Mouse (Mus musculus): ENCODE measurements at regions not wholly inside any gene's neighbourhood (a gene's known extent, or its start where the extent isn't known, plus 50 kb on each side); places are given as distances from the start of the nearest gene placed in this dataset.
A peak's percentile ranks its signal among the peaks of the same experiment; 100 is the strongest.

DNA sequence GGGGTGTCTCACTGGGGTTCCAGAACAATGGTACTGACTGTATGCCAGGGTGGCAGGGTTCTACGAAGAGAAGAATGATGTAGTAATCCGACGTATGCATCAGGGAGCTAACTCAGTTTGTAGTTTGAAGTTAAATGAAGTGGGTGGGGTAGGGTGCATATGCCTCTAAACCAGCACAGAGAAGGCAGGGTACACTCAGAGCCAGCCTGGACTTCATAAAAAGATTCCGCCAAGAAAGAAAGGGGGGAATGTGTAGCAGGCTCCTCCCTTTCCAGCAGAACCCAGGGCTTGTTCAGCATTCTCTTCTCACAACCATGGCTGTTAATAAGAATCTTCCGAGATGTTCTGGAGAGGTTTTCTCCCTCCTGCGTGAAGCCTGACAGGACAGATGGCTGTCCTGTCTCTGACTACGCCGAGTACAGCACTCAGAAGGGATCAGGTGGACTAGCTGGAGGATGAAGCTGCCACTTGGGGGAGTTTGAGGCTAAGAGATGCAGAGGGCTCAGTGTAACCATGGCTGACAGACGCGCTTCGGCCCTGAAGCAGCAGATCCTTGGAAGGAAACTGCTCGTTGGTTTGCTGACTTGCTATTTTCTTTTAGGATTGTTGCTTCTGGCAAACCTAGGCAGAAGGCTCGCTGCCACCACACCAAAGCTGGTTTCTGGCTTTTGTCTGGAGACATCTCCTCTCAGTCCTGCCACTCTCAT lies 143.4 kb upstream of the Plxnc1 start:
- peak; percentile 70; the same call in 1 of the 2 replicates for ATAC-seq (replicated peaks; ENCODE audit: low FRiP score, low TSS enrichment, poor library complexity, severe bottlenecking)

- 0 out of 2 replicates have a peak, but pooled peaks have one; percentile 28 for ATAC-seq (replicated peaks; ENCODE audit: low FRiP score, low TSS enrichment, poor library complexity, severe bottlenecking)
Observed at GRCm38 (mm10) chr10:95086755-95087154, 142.1 kb upstream of the Plxnc1 start.

DNA sequence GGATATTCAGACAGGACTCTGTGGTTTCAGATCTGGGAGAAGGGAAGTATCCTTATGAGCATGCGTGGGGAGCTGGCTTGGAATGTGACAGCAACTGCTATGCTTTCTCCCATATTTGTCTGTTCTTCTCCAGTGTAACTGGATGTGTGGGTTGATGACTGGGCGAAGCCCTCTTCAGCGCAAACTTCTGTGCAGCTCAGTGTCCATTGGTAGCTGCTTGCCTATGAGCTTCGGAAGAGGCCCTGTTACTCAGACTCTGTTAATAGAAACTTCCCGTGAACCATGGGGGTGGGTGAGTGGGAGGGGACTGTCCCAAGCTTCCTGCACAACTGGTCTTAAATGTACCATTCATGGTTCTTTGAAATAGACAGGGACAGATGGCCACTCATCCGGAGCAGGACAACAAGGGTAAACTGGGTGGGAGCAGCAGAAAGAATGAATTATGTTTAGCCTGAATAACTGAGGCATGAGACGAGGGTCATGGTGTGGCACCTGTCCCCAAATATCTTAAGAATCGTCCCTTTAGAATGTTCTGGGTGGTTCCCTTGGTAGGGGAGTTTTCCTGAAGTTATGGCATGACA lies 141.1 kb upstream of the Plxnc1 start:
- ATAC-seq (replicated peaks; ENCODE audit: low FRiP score, low TSS enrichment, poor library complexity, severe bottlenecking) = no peak

- ATAC-seq (replicated peaks; ENCODE audit: low FRiP score, low TSS enrichment, poor library complexity, severe bottlenecking) = no peak
Observed at GRCm38 (mm10) chr10:95083341-95084148, 138.9 kb upstream of the Plxnc1 start.

GRCm38 (mm10) chr10:95082634-95083033 lies 138.0 kb upstream of the Plxnc1 start:
- no peak for ATAC-seq (replicated peaks; ENCODE audit: low FRiP score, low TSS enrichment, poor library complexity, severe bottlenecking)

GRCm38 (mm10) chr10:95079979-95080378 lies 135.3 kb upstream of the Plxnc1 start:
- ATAC-seq (replicated peaks; ENCODE audit: low FRiP score, low TSS enrichment, poor library complexity, severe bottlenecking) = no peak

- ATAC-seq (replicated peaks; ENCODE audit: low FRiP score, low TSS enrichment, poor library complexity, severe bottlenecking) = no peak
Observed at GRCm38 (mm10) chr10:95076421-95076820, 131.8 kb upstream of the Plxnc1 start.

DNA sequence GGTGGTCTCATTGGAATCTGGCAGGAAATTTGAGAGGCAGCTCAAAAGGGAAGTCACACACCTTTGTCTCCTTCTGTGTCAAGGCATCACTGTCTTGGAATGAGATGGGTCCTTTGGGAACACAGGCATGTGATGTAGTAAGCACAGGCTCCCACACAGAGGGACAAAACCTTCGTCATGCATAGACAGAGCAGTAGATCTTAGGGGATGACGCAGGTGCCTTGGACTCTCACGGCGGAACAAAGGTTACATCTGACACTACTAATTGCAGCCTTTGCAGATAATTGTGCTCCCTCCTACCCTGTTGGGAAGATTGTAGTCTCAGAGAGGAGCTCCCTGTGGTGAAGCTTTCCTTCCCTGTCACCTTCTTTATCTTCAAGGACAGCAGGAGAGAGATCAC lies 131.3 kb upstream of the Plxnc1 start:
- ATAC-seq (replicated peaks; ENCODE audit: low FRiP score, low TSS enrichment, poor library complexity, severe bottlenecking) = no peak

GRCm38 (mm10) chr10:95074959-95075590 lies 130.4 kb upstream of the Plxnc1 start:
- no peak for ATAC-seq (replicated peaks; ENCODE audit: low FRiP score, low TSS enrichment, poor library complexity, severe bottlenecking)

DNA sequence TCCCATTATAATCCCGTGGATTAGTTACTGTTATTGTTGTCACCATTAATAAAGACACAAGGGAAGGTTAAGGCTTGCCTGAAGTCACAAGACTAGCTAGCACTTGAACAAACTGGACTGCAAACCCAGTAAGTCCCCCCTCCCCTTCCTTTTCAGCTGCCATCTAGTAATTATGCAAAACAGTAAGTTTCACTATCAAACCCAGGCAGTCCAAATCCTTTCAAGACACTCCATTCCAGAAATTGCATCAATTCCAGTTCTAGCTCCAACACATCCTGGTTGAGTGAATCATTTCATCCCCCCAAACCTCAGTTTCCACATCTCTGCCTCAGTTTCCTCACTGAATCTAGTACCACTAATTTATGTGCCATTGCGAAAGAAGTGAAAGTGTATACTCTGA lies 129.7 kb upstream of the Plxnc1 start:
- ATAC-seq (replicated peaks; ENCODE audit: low FRiP score, low TSS enrichment, poor library complexity, severe bottlenecking) = no peak

- no peak for ATAC-seq (replicated peaks; ENCODE audit: low FRiP score, low TSS enrichment, poor library complexity, severe bottlenecking)
Observed at GRCm38 (mm10) chr10:95067971-95068370, 123.3 kb upstream of the Plxnc1 start.

DNA sequence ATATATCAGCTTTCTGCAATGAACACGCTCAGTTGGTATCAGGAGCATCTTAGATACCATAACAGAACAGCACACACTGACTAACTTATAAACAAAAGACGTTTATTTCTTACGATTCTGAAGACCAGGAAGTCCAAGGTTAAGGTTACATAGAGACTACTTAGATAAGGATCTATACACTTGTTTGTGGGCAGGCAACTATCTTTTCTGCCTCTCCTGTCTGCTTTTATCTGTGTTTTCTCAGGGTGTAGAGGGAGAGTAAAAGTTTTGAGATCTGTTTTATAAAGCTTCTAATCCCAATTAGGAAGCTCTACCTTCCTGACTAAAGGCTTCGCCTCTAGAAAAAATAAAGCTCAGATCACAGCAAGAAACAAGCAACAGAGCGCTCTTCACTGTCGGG lies 122.1 kb upstream of the Plxnc1 start:
- ATAC-seq (replicated peaks; ENCODE audit: low FRiP score, low TSS enrichment, poor library complexity, severe bottlenecking) = no peak

GRCm38 (mm10) chr10:95059486-95060091 lies 115.0 kb upstream of the Plxnc1 start:
- no peak for ATAC-seq (replicated peaks; ENCODE audit: low FRiP score, low TSS enrichment, poor library complexity, severe bottlenecking)

DNA sequence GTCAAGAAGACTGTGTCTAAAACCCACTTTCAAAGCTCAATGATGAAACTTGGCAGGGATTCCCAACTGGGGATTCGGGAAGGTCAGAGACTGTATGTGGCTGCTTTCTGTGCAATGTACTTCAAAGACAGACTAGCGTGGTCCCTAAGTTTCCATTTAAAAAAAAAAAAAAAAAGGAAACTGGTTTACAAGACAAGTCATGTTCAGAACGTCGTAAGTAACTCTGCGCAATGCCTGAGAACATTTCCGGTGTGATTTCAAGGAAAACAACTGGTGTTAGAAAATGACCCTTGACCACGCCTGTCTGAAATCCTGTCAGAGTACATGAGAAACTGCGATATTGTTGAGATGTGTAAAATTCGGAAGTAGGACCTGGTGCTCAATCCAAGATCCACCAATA lies 114.4 kb upstream of the Plxnc1 start:
- no peak for ATAC-seq (replicated peaks; ENCODE audit: low FRiP score, low TSS enrichment, poor library complexity, severe bottlenecking)

DNA sequence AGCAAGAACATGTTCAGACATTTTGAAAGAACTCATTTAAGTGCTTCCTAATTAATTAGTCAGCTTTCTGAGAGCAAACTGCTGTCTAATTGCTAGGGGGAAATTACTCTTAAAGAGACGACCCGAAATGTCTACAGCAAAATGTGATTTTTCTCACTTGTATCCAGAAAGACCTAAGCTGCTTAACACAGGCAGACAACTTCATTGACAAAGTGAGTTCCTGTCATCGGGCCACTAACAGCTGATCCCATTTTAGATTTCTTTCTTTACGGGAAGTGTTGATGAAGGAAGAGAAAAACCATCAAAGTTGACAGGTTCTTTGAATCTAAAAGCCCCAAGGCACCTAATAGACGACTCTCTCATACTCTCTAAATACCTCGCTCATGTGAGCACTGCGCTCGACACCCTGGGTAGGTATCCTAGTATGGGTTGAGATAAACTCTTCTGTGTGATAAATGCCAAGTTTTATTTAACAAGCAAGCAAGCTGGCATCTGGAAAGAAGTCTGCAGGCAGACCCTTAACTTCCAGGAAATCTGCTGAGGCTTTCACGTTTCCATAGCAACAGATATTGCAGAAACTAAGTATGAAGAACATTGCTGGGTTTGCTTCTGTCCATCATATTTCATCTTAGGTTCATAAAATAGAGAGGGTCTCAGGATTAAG lies 112.5 kb upstream of the Plxnc1 start:
- no peak for ATAC-seq (replicated peaks; ENCODE audit: low FRiP score, low TSS enrichment, poor library complexity, severe bottlenecking)

- ATAC-seq (replicated peaks; ENCODE audit: low FRiP score, low TSS enrichment, poor library complexity, severe bottlenecking) = no peak
Observed at GRCm38 (mm10) chr10:95056541-95056940, 111.9 kb upstream of the Plxnc1 start.

DNA sequence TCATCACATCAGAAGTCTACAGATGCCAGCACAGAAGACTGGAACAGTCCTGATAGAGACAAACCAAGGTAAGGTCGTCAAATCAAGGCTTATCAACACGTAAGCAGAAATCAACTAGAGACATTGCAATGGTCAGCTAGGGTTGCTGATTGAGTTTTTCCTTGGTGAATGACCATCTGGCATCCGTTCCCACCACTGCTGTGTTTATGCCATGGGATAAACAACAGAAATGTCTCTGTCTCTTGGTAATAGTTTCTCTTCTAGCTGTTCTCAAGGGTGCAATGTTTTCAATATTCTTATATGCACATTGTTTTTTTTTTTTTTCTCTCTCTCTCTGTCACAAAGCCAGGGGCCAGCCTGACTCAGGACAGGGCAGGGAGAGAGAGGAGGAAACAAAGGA lies 110.2 kb upstream of the Plxnc1 start:
- ATAC-seq (replicated peaks; ENCODE audit: low FRiP score, low TSS enrichment, poor library complexity, severe bottlenecking) = no peak

GRCm38 (mm10) chr10:95048790-95049189 lies 104.2 kb upstream of the Plxnc1 start:
- ATAC-seq (replicated peaks; ENCODE audit: low FRiP score, low TSS enrichment, poor library complexity, severe bottlenecking) = no peak

DNA sequence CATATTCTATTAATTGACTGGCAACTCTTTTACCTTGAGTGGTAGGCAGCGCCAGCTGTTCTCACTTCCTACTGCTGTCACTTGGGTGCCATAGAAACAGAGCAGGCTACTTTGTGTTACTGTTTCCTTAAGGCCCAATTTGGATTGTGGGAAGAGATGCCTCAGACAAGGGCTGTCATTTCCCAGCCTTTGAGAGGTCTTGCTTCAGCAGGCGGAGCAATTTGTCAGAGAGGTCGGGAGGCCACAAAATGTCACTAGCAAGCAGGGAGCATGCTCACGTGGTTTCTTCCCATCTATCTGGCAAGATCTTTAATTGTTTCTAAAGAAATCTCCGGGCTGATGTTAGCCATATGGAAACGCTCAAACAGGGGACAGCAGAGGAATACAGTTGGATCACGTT lies 99.3 kb upstream of the Plxnc1 start:
- ATAC-seq (replicated peaks; ENCODE audit: low FRiP score, low TSS enrichment, poor library complexity, severe bottlenecking) = no peak
